ENCODE assay signal across 18 mouse cellular contexts in the genomic region with DNA sequence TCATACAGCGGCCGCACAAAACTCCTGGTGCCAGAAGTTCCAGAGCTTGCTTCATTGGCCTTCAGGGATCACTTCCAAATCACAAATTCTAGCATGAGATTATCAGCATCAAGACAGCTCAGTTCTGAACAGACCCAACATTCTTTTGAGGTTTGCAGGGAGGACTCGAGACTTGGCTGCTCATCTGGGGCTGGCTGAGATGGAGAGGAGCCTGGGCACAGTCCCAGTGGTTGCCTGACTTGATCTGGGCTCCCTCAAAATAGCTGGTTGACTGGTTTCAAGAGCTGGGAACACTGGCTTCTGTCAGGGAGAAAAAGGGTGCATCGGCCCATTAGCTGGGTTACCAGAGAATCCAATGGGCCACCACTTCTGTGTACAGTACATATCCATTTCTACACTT. TPM values are rescaled to one million over a fixed set of nuclear protein-coding genes. Genes with fewer than 3 reads are reported as not detected.
DNase-seq lines count a peak whose midpoint lies in the region; TF ChIP-seq lines count a peak whose summit lies in the region.
"Had no signal": no experiment of that assay in that cellular context is flagged by ENCODE, and none has a peak within 500 bp of the region (broad histone marks: within the 10 kb centered on the region; RNA-seq: fewer than 3 reads in every experiment).

No protein-coding gene starts in this region.

- peaks cover 10% of the 10 kb centered on the region for H3K4me1 ChIP-seq in cerebellum, adult 2 months (ENCODE audit: control insufficient read depth, insufficient read depth, low read length)
- H3K4me1 ChIP-seq: hindbrain, embryonic 13.5 days; limb, embryonic 12.5 days had no signal

- no peak for TF ChIP-seq CTCF in cerebellum, adult 2 months (IDR thresholded peaks at IDR 0.05; ENCODE audit: borderline replicate concordance, insufficient read depth, low read depth, low read length)

- intact Hi-C loops in gastrocnemius, postnatal 14 days (cut with DNase I; ENCODE audit: low total_unique reads), result no loop called here

- TF ChIP-seq POLR2A in cerebellum, adult 2 months (IDR thresholded peaks at IDR 0.05; ENCODE audit: borderline replicate concordance, insufficient read depth, low read length), result no peak

- DNase-seq in cerebellum, adult 2 months, result peak; percentile 23 to 25
- no peak for DNase-seq in cerebellum, postnatal 4 days (ENCODE audit: low spot score in 2 of 2)
- peak; percentile 19 to 33 for DNase-seq in layer of hippocampus, postnatal 10 days (ENCODE audit: low spot score in 2 of 2)
- DNase-seq in layer of hippocampus, postnatal 25 days (ENCODE audit: extremely low spot score in 1 of 2, low spot score in 1 of 2), result no peak
- DNase-seq in 3134 (ENCODE audit: extremely low read depth, insufficient read length, low spot score), result peak; percentile 48
- DNase-seq in gastrocnemius, postnatal 14 days, result peak; percentile 38
- DNase-seq in adrenal gland, postnatal 25 days, result no peak
- DNase-seq in layer of hippocampus, adult 9-11 months, result no peak

- H3K27ac ChIP-seq in cerebellum, adult 2 months (ENCODE audit: insufficient read depth, low read length), result no peak overlapping the region
- H3K27ac ChIP-seq: hindbrain, embryonic 13.5 days; limb, embryonic 12.5 days; lung, embryonic 15.5 days had no signal

- WGBS in cerebellum, adult 2 months, result 89% methylated on average over 4 of the region's 4 CpGs

- no peak overlapping the region for H3K4me3 ChIP-seq in cerebellum, adult 2 months (replicated peaks; ENCODE audit: insufficient read depth, low read depth, low read length)
- H3K4me3 ChIP-seq: hindbrain, embryonic 13.5 days; limb, embryonic 12.5 days; lung, embryonic 15.5 days had no signal

- no peaks in the 10 kb centered on the region for H3K27me3 ChIP-seq in cerebellum, adult 2 months (ENCODE audit: control insufficient read depth, insufficient read depth, low read length)
- H3K27me3 ChIP-seq: lung, embryonic 15.5 days had no signal

RNA-seq across cellular contexts. Expression of gene Lcn5, which starts 1.1 kb away (rescaled TPM):
- polyA plus RNA-seq in cerebellum, adult 2 months (2012; rRNA removed), result not detected in 2 replicates
- total RNA-seq in layer of hippocampus, postnatal 10 days (2021), result not detected
- total RNA-seq in layer of hippocampus, postnatal 25 days (2021), result not detected
- total RNA-seq in gastrocnemius, postnatal 14 days (2021), result not detected
- total RNA-seq in adrenal gland, postnatal 25 days (2021), result not detected in 2 replicates
- total RNA-seq: G1E; layer of hippocampus, adult 18-20 months had no signal
- polyA plus RNA-seq: brain, embryonic 14.5 days; G1E; hindbrain, embryonic 13.5 days; kidney, adult 2 months; limb, embryonic 12.5 days; lung, embryonic 15.5 days; midbrain, embryonic 16.5 days; neural tube, embryonic 14.5 days; stomach, embryonic 16.5 days had no signal

RNA-seq across cellular contexts. Expression of gene Lcn8, which starts 3.8 kb away (rescaled TPM):
- not detected in 2 replicates for polyA plus RNA-seq in cerebellum, adult 2 months (2012; rRNA removed)
- total RNA-seq in layer of hippocampus, postnatal 10 days (2021), result not detected
- total RNA-seq in layer of hippocampus, postnatal 25 days (2021), result not detected
- total RNA-seq in gastrocnemius, postnatal 14 days (2021), result 10 to 100 TPM; 31.0 to 33.3 TPM
- total RNA-seq in adrenal gland, postnatal 25 days (2021), result not detected in 2 replicates
- total RNA-seq: G1E; layer of hippocampus, adult 18-20 months had no signal
- polyA plus RNA-seq: brain, embryonic 14.5 days; G1E; hindbrain, embryonic 13.5 days; kidney, adult 2 months; limb, embryonic 12.5 days; midbrain, embryonic 16.5 days; neural tube, embryonic 14.5 days; stomach, embryonic 16.5 days had no signal

RNA-seq across cellular contexts. Expression of gene Lcn6, which starts 19.9 kb away (rescaled TPM):
- polyA plus RNA-seq in cerebellum, adult 2 months (2012; rRNA removed), result not detected in 2 replicates
- total RNA-seq in layer of hippocampus, postnatal 10 days (2021), result not detected
- not detected for total RNA-seq in layer of hippocampus, postnatal 25 days (2021)
- total RNA-seq in gastrocnemius, postnatal 14 days (2021), result not detected
- total RNA-seq in adrenal gland, postnatal 25 days (2021), result not detected in 2 replicates
- total RNA-seq: G1E; layer of hippocampus, adult 18-20 months had no signal
- polyA plus RNA-seq: brain, embryonic 14.5 days; G1E; hindbrain, embryonic 13.5 days; kidney, adult 2 months; limb, embryonic 12.5 days; lung, embryonic 15.5 days; midbrain, embryonic 16.5 days; neural tube, embryonic 14.5 days; stomach, embryonic 16.5 days had no signal

RNA-seq across cellular contexts. Expression of gene Lcn10, which starts 25.8 kb away (rescaled TPM):
- not detected in 2 replicates for polyA plus RNA-seq in cerebellum, adult 2 months (2012; rRNA removed)
- not detected for total RNA-seq in layer of hippocampus, postnatal 10 days (2021)
- total RNA-seq in layer of hippocampus, postnatal 25 days (2021), result not detected
- total RNA-seq in gastrocnemius, postnatal 14 days (2021), result not detected
- total RNA-seq in adrenal gland, postnatal 25 days (2021), result not detected in 2 replicates
- total RNA-seq: G1E; layer of hippocampus, adult 18-20 months had no signal
- polyA plus RNA-seq: brain, embryonic 14.5 days; G1E; hindbrain, embryonic 13.5 days; kidney, adult 2 months; limb, embryonic 12.5 days; lung, embryonic 15.5 days; midbrain, embryonic 16.5 days; neural tube, embryonic 14.5 days; stomach, embryonic 16.5 days had no signal

RNA-seq across cellular contexts. Expression of gene Fcna, which starts 28.9 kb away (rescaled TPM):
- 0.31 and 0.35 TPM in 2 replicates for polyA plus RNA-seq in cerebellum, adult 2 months (2012; rRNA removed)
- 1 to 10 TPM; 1.1 to 1.4 TPM for total RNA-seq in layer of hippocampus, postnatal 10 days (2021)
- total RNA-seq in layer of hippocampus, postnatal 25 days (2021), result under 1 TPM; 0.44 to 0.80 TPM
- total RNA-seq in gastrocnemius, postnatal 14 days (2021), result 1 to 10 TPM; 5.7 to 6.2 TPM
- 2.6 and 2.7 TPM in 2 replicates for total RNA-seq in adrenal gland, postnatal 25 days (2021)
- total RNA-seq: G1E had no signal
- polyA plus RNA-seq: G1E had no signal

Comparison
In these comparisons a context has a peak if more than half of its experiments do, and no peak if none do; other contexts are left out.
1. DNase-seq: peak in cerebellum, adult 2 months (2 of 2), layer of hippocampus, postnatal 10 days (2 of 2), 3134 (single experiment) and gastrocnemius, postnatal 14 days (single experiment); none in cerebellum, postnatal 4 days (0 of 2), layer of hippocampus, postnatal 25 days (0 of 2), adrenal gland, postnatal 25 days (single experiment) and layer of hippocampus, adult 9-11 months (single experiment).
2. RNA of gene Lcn8, which starts 3.8 kb away (total RNA-seq): 31.0 to 33.3 TPM in gastrocnemius, postnatal 14 days; not detected in layer of hippocampus, postnatal 10 days, not detected in layer of hippocampus, postnatal 25 days and not detected in adrenal gland, postnatal 25 days; every median in the first group is over 10 times any median in the second.